Mouse (Mus musculus) ES-E14 (cell line): Measurements from ENCODE around the gene Lrrc73. TPM values are rescaled to one million over a fixed set of nuclear protein-coding genes. Genes with fewer than 3 reads are reported as not detected.

Source experiments
- DNase-seq: peaks from one replicate; pipeline ENCODE4 v3.0.0-alpha.2; 2013; ENCODE audit warnings: low read depth, low spot score
- H3K27ac ChIP-seq: 2 replicates; pipeline ENCODE4 v1.5.1; 2012; ENCODE audit warnings: low read depth, mild to moderate bottlenecking, low read length, moderate library complexity, mixed read lengths; ENCODE audit not compliant: poor library complexity, insufficient read depth, severe bottlenecking
- H3K36me3 ChIP-seq: 2 replicates; pipeline ENCODE4 v1.6.1; 2012; ENCODE audit warnings: mild to moderate bottlenecking, low read length, moderate library complexity, mixed read lengths; ENCODE audit not compliant: control insufficient read depth, poor library complexity, insufficient read depth, severe bottlenecking
- H3K4me1 ChIP-seq, 2 experiments: fragments of 150-350 bp in 1 of 2; sonication (generic) in 1 of 2; 2 replicates each; pipeline ENCODE4 v1.6.1; 2012; ENCODE audit warnings: low read length in 2 of 2, mild to moderate bottlenecking in 1 of 2, mixed read lengths in 1 of 2; ENCODE audit not compliant: control insufficient read depth in 2 of 2, insufficient read depth in 2 of 2, poor library complexity in 1 of 2
- H3K4me3 ChIP-seq, 2 experiments: fragments of 150-350 bp in 1 of 2; sonication (generic) in 1 of 2; 2 replicates each; pipeline ENCODE4 v1.5.1; 2012; ENCODE audit warnings: low read length in 2 of 2, low read depth in 1 of 2, mild to moderate bottlenecking in 1 of 2, mixed read lengths in 1 of 2; ENCODE audit not compliant: insufficient read depth in 1 of 2, poor library complexity in 1 of 2, severe bottlenecking in 1 of 2
- H3K9ac ChIP-seq: 2 replicates; pipeline ENCODE4 v1.6.1; 2012; ENCODE audit warnings: low read depth, mild to moderate bottlenecking, low read length, mixed read lengths; ENCODE audit not compliant: poor library complexity, insufficient read depth, severe bottlenecking
- H3K9me3 ChIP-seq: fragments of 150-350 bp; sonication (generic); 2 replicates; pipeline ENCODE4 v1.6.1; 2012; ENCODE audit warnings: low read depth, mild to moderate bottlenecking, low read length; ENCODE audit not compliant: control insufficient read depth, insufficient read depth
- CHD2 ChIP-seq: IDR thresholded peaks from 2 replicates; pipeline ENCODE4 v1.6.1; 2014; ENCODE audit warnings: mild to moderate bottlenecking, low read depth, low read length, inconsistent platforms
- HCFC1 ChIP-seq: IDR thresholded peaks from 2 replicates; pipeline ENCODE4 v1.6.1; 2012; ENCODE audit warnings: low read length, inconsistent platforms, borderline replicate concordance; ENCODE audit not compliant: insufficient read depth
- MAFK ChIP-seq: IDR thresholded peaks from 2 replicates; pipeline ENCODE4 v1.6.1; 2014; ENCODE audit warnings: mild to moderate bottlenecking, low read depth, low read length, inconsistent platforms; ENCODE audit not compliant: insufficient read depth
- ZC3H11A ChIP-seq: IDR thresholded peaks from 2 replicates; pipeline ENCODE4 v1.6.1; 2012; ENCODE audit warnings: low read depth, mild to moderate bottlenecking, inconsistent platforms, low read length, borderline replicate concordance
- ZNF384 ChIP-seq: IDR thresholded peaks from 2 replicates; pipeline ENCODE4 v1.6.1; 2012; ENCODE audit warnings: low read depth, low read length, inconsistent platforms
- in situ Hi-C, 2 experiments: fragments of 600-800 bp; cut with MboI; formaldehyde crosslinking; loops; one replicate each; pipeline ENCODE4 v1.15.1; 2025; ENCODE audit warnings: low sequenced_read_pairs in 2 of 2, inconsistent platforms in 1 of 2; ENCODE audit not compliant: unreplicated experiment in 2 of 2
- total RNA-seq: library from RNA; depleted of rRNA; stranded (reverse); fragments of 300-350 nt; gene quantifications from 2 replicates; pipeline ENCODE4 v1.2.3, GENCODE M21; 2012

The Lrrc73 gene
- total RNA-seq, 1 experiment: 1.3 TPM

- TF ChIP-seq ZC3H11A (no peak), HCFC1 (no peak), MAFK (no peak), CHD2 (no peak), ZNF384 (no peak)
- Histone ChIP-seq H3K4me1 (peaks cover 3 to 12% of the 10 kb centered on the region in 2 experiments; a peak in 3 of 4 replicates), H3K9ac (no peak overlapping the region), H3K36me3 (peaks cover 26% of the 10 kb centered on the region; the same call in 1 of the 2 replicates), H3K9me3 (no peaks in the 10 kb centered on the region), H3K27ac (no peak overlapping the region), H3K4me3 (no peak overlapping the region)
- in situ Hi-C loops: no loop called here
- DNase-seq: no peak
Measured at GRCm38 (mm10) chr17:46277586-46277985, 24.3 kb downstream of the Lrrc73 start.

GRCm38 (mm10) chr17:46278011-46278765 lies 24.9 kb downstream of the Lrrc73 start:
- no peak overlapping the region for H3K27ac ChIP-seq
- H3K36me3 ChIP-seq: peaks cover 24% of the 10 kb centered on the region; the same call in 1 of the 2 replicates
- no peak for DNase-seq
- peaks cover 3 to 12% of the 10 kb centered on the region in 2 experiments; a peak in 3 of 4 replicates for H3K4me1 ChIP-seq
- no peak overlapping the region for H3K4me3 ChIP-seq
- TF ChIP-seq CHD2 (no peak), MAFK (no peak), ZNF384 (no peak)
- H3K9ac ChIP-seq: no peak overlapping the region
- no peaks in the 10 kb centered on the region for H3K9me3 ChIP-seq
- in situ Hi-C loops: no loop called here

GRCm38 (mm10) chr17:46282483-46283123 lies 29.3 kb downstream of the Lrrc73 start, which contains the start of gene Tjap1:
TSS of gene Tjap1 (minus strand) at chr17:46283026.
- no peaks in the 10 kb centered on the region for H3K9me3 ChIP-seq
- peak; percentile 93 for DNase-seq
- TF ChIP-seq CHD2 (0 out of 2 replicates have a peak, but pooled peaks have one; percentile 37), HCFC1 (0 out of 2 replicates have a peak, but pooled peaks have one; percentile 60), MAFK (no peak), ZNF384 (peak; percentile 79), ZC3H11A (no peak)
- peak within 1 kb of the TSS; percentile 97 for H3K9ac ChIP-seq
- H3K4me1 ChIP-seq: peaks cover 6 to 16% of the 10 kb centered on the region in 2 experiments
- H3K27ac ChIP-seq: peak within 1 kb of the TSS; percentile 95
- in situ Hi-C loops: no loop called here
- H3K4me3 ChIP-seq: peak within 1 kb of the TSS; percentile 88 to 95
- H3K36me3 ChIP-seq: peaks cover 15% of the 10 kb centered on the region; the same call in 1 of the 2 replicates

- TF ChIP-seq ZNF384 (no peak), MAFK (no peak), ZC3H11A (no peak), HCFC1 (no peak), CHD2 (no peak)
- H3K4me1 ChIP-seq: peaks cover 8 to 19% of the 10 kb centered on the region in 2 experiments
- H3K4me3 ChIP-seq: peak overlapping the region; percentile 88 to 95; a peak in 2 of 4 replicates
- no peak overlapping the region for H3K27ac ChIP-seq
- H3K9me3 ChIP-seq: no peaks in the 10 kb centered on the region
- H3K36me3 ChIP-seq: peaks cover 13% of the 10 kb centered on the region; the same call in 1 of the 2 replicates
- in situ Hi-C loops: no loop called here
- no peak overlapping the region; the same call in 1 of the 2 replicates for H3K9ac ChIP-seq
- DNase-seq: no peak
Measured at GRCm38 (mm10) chr17:46283140-46283539, 29.8 kb downstream of the Lrrc73 start.
